Mouse (Mus musculus): ENCODE results near the gene Dbp. TPM values are rescaled to one million over a fixed set of nuclear protein-coding genes. Genes with fewer than 3 reads are reported as not detected.

Gene Dbp
- total and polyA plus RNA-seq, 3 experiments = 7.9 to 11.0 (median 10.4) TPM

DNA sequence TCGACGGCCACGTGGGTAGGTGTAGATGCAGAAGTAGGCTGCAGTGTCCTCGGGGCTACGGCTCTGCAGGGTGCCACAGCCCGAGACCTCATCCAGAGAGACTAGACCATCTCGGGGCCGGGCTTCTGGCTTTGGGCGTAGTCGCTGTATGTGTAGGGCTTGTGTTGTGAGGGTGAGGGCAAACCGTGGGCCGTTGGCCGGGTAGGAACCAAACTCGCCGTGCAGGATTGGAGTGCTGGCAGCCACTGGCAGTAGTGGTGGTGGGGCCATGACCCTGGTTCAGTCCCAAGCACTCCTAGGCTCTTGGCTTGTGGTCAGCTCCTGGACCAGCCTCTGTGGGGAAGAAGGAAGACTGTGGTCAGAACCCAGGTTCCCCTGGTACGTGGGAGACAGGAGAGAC lies 8.5 kb downstream of the Dbp start:
- dilution Hi-C loops (cut with MboI; ENCODE audit: extremely low pct_ligation_motif_present, extremely low pct_unique_long_range_greater_than_20kb, low sequenced_read_pairs) = no loop called here
- no peak overlapping the region for H3K9ac ChIP-seq (ENCODE audit: insufficient read depth, low read depth)
- in situ Hi-C loops (cut with MboI; ENCODE audit: low pct_ligation_motif_present, low pct_unique_long_range_greater_than_20kb, low sequenced_read_pairs) = no loop called here

GRCm38 (mm10) chr7:45713881-45714520 lies 9.1 kb downstream of the Dbp start:
- Histone ChIP-seq H3K27ac (ENCODE audit: insufficient read depth, low read depth) (no peak overlapping the region), H3K4me3 (replicated peaks in 1 of 3; ENCODE audit: low read depth in 2 of 3, low read length in 2 of 3, poor library complexity in 1 of 3) (peak overlapping the region in 1 of 3 experiments; percentile 100), H3K4me1 (ENCODE audit: control insufficient read depth in 1 of 2, insufficient read depth in 2 of 2) (peaks cover 0 to 31% of the 10 kb centered on the region in 2 experiments; a peak in 2 of 4 replicates), H3K9ac (ENCODE audit: insufficient read depth, low read depth) (no peak overlapping the region), H3K27me3 (replicated peaks) (no peaks in the 10 kb centered on the region), H3K79me2 (replicated peaks; ENCODE audit: control insufficient read depth, extremely low read depth, insufficient read depth, poor library complexity, severe bottlenecking) (peaks cover 37% of the 10 kb centered on the region), H3K9me3 (replicated peaks; ENCODE audit: low read length) (no peaks in the 10 kb centered on the region), H3K4me2 (ENCODE audit: insufficient read depth, low read depth, poor library complexity, severe bottlenecking) (peak overlapping the region; percentile 76; the same call in 1 of the 2 replicates), H3K36me3 (replicated peaks in 1 of 2; ENCODE audit: control insufficient read depth in 1 of 2, insufficient read depth in 1 of 2, low read length in 1 of 2) (peaks cover 35 to 65% of the 10 kb centered on the region in 2 experiments)
- dilution Hi-C loops (cut with MboI; ENCODE audit: extremely low pct_ligation_motif_present, extremely low pct_unique_long_range_greater_than_20kb, low sequenced_read_pairs) (no loop called here), in situ Hi-C loops (cut with MboI; ENCODE audit: low pct_ligation_motif_present, low pct_unique_long_range_greater_than_20kb, low sequenced_read_pairs) (no loop called here)
- no peak for DNase-seq (ENCODE audit: extremely low read depth)
- TF ChIP-seq MYC (IDR thresholded peaks at IDR 0.05; ENCODE audit: low read depth, low read length) (no peak), BHLHE40 (IDR thresholded peaks at IDR 0.05; ENCODE audit: low read depth, low read length) (no peak), ZMIZ1 (IDR thresholded peaks at IDR 0.05; ENCODE audit: low read depth, low read length) (no peak), NELFE (IDR thresholded peaks at IDR 0.05; ENCODE audit: low read depth, low read length) (no peak), MXI1 (IDR thresholded peaks at IDR 0.05; ENCODE audit: low read depth, low read length) (no peak)

More for the DNA sequence above, 8.5 kb downstream of the Dbp start:
- Histone ChIP-seq H3K27me3 (replicated peaks) (no peaks in the 10 kb centered on the region), H3K27ac (ENCODE audit: insufficient read depth, low read depth) (no peak overlapping the region), H3K4me3 (replicated peaks in 1 of 3; ENCODE audit: low read depth in 2 of 3, low read length in 2 of 3, poor library complexity in 1 of 3) (no peak overlapping the region), H3K79me2 (replicated peaks; ENCODE audit: control insufficient read depth, extremely low read depth, insufficient read depth, poor library complexity, severe bottlenecking) (peaks cover 31% of the 10 kb centered on the region), H3K9me3 (replicated peaks; ENCODE audit: low read length) (no peaks in the 10 kb centered on the region), H3K36me3 (replicated peaks in 1 of 2; ENCODE audit: control insufficient read depth in 1 of 2, insufficient read depth in 1 of 2, low read length in 1 of 2) (peaks cover 35 to 63% of the 10 kb centered on the region in 2 experiments), H3K4me1 (ENCODE audit: control insufficient read depth in 1 of 2, insufficient read depth in 2 of 2) (peaks cover 0 to 37% of the 10 kb centered on the region in 2 experiments; a peak in 2 of 4 replicates), H3K4me2 (ENCODE audit: insufficient read depth, low read depth, poor library complexity, severe bottlenecking) (no peak overlapping the region)
- no peak for DNase-seq (ENCODE audit: extremely low read depth)
- TF ChIP-seq ZC3H11A (IDR thresholded peaks at IDR 0.05; ENCODE audit: low read depth, low read length) (no peak), CHD2 (IDR thresholded peaks at IDR 0.05; ENCODE audit: low read length) (no peak)

DNA sequence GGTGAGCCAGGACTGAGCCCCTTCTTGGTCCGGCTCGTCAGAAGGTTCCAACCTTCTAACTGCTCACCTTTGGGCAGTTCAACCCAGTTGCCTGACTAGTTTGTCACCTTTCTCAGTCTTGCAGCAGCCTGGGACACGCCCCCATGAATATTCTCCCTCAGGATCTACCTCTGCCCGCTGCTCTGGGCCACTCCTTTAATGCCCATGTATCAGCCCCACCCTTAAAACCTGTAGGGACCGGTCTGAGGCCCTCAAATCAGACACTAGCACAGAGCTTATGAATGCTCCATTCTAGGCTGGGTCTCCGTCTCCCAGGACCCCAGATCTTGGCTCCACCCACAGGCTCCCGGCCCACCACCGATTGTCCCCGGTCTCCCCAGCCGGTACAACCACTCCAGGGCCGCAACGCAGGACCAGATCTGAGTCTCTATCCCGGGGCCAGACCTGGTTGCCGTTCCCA lies 9.8 kb downstream of the Dbp start:
- peak overlapping the region; percentile 81 to 100 (median 84) for H3K4me3 ChIP-seq (replicated peaks in 1 of 3; ENCODE audit: low read depth in 2 of 3, low read length in 2 of 3, poor library complexity in 1 of 3)
- H3K27ac ChIP-seq (ENCODE audit: insufficient read depth, low read depth) = no peak overlapping the region
- dilution Hi-C loops (cut with MboI; ENCODE audit: extremely low pct_ligation_motif_present, extremely low pct_unique_long_range_greater_than_20kb, low sequenced_read_pairs) (no loop called here), in situ Hi-C loops (cut with MboI; ENCODE audit: low pct_ligation_motif_present, low pct_unique_long_range_greater_than_20kb, low sequenced_read_pairs) (no loop called here)
- no peak for DNase-seq (ENCODE audit: extremely low read depth)
- H3K36me3 ChIP-seq (replicated peaks in 1 of 2; ENCODE audit: control insufficient read depth in 1 of 2, insufficient read depth in 1 of 2, low read length in 1 of 2) = peaks cover 42 to 65% of the 10 kb centered on the region in 2 experiments
- peaks cover 43% of the 10 kb centered on the region for H3K79me2 ChIP-seq (replicated peaks; ENCODE audit: control insufficient read depth, extremely low read depth, insufficient read depth, poor library complexity, severe bottlenecking)
- H3K9ac ChIP-seq (ENCODE audit: insufficient read depth, low read depth) = peak overlapping the region; percentile 75
- H3K4me1 ChIP-seq (ENCODE audit: control insufficient read depth in 1 of 2, insufficient read depth in 2 of 2) = peaks cover under 1 to 26% of the 10 kb centered on the region in 2 experiments; a peak in 2 of 4 replicates
- TF ChIP-seq GABPA (IDR thresholded peaks at IDR 0.05; ENCODE audit: insufficient replicate concordance, low read depth, low read length) (no peak), SIN3A (IDR thresholded peaks at IDR 0.05; ENCODE audit: low read length) (no peak), TCF12 (IDR thresholded peaks at IDR 0.05; ENCODE audit: low read depth, low read length) (no peak), ZKSCAN1 (IDR thresholded peaks at IDR 0.05; ENCODE audit: borderline replicate concordance, low read depth, low read length) (no peak), MAZ (IDR thresholded peaks at IDR 0.05; ENCODE audit: low read depth, low read length) (no peak), ELF1 (IDR thresholded peaks at IDR 0.05; ENCODE audit: low read depth, low read length) (no peak), EP300 (IDR thresholded peaks at IDR 0.05; ENCODE audit: low read length) (no peak), ETS1 (conservative IDR thresholded peaks at IDR 0.05; ENCODE audit: low read depth, low read length) (no peak), PAX5 (IDR thresholded peaks at IDR 0.05; ENCODE audit: low read length) (no peak), NELFE (IDR thresholded peaks at IDR 0.05; ENCODE audit: low read depth, low read length) (no peak), MEF2A (IDR thresholded peaks at IDR 0.05; ENCODE audit: borderline replicate concordance, low read depth, low read length) (no peak), MYC (IDR thresholded peaks at IDR 0.05; ENCODE audit: low read depth, low read length) (no peak), POLR2A (IDR thresholded peaks at IDR 0.05; ENCODE audit: low read depth, low read length) (no peak), CTCF (conservative IDR thresholded peaks at IDR 0.05 in 1 of 2, IDR thresholded peaks at IDR 0.05 in 1 of 2; ENCODE audit: low read depth in 2 of 2, low read length in 2 of 2) (no peak), TBP (conservative IDR thresholded peaks at IDR 0.05; ENCODE audit: low read depth, low read length) (no peak), RAD21 (IDR thresholded peaks at IDR 0.05; ENCODE audit: low read depth, low read length) (no peak), MXI1 (IDR thresholded peaks at IDR 0.05; ENCODE audit: low read depth, low read length) (no peak), USF2 (conservative IDR thresholded peaks at IDR 0.05; ENCODE audit: low read depth, low read length) (no peak)
- H3K9me3 ChIP-seq (replicated peaks; ENCODE audit: low read length) = no peaks in the 10 kb centered on the region
- H3K27me3 ChIP-seq (replicated peaks) = no peaks in the 10 kb centered on the region
- peak overlapping the region; percentile 76; the same call in 1 of the 2 replicates for H3K4me2 ChIP-seq (ENCODE audit: insufficient read depth, low read depth, poor library complexity, severe bottlenecking)
